Mouse (Mus musculus) embryo, embryonic 10 days (tissue): ENCODE measurements around the gene Gm12184.
A peak's percentile ranks its signal among the peaks of the same experiment; 100 is the strongest.
"Not testable (repeated sequence)": the region's sequence is repeated elsewhere in the genome, so short reads cannot be mapped to it uniquely, and the experiment has no call there.

ENCODE experiments used
- DNase-seq: peaks from one replicate; pipeline ENCODE4 v3.0.0-alpha.2; 2015; ENCODE audit warnings: low spot score

Gene Gm12184

GRCm38 (mm10) chr11:48822768-48823512 is 3.5 kb downstream of the Gm12184 start:
- no peak for DNase-seq

GRCm38 (mm10) chr11:48821299-48821698 is 5.2 kb downstream of the Gm12184 start:
- not testable (repeated sequence) for DNase-seq

DNA sequence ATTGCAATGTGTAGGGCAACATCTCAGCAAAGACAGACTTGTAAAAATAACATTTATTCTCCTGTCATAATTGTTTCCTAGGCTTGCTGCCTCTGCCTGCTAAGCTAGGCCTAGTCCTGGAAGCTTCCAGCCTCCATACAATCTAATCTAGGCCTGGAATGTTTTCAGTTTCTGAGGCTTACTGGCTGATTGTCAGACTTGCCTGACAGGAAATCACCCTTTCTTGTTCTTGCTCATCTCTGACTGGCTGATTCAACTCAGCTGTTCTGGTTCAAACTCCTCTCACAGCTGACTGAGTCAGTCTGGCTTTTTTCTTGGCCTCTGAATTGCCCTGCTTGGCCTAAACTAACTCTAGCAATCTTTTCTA is 6.2 kb downstream of the Gm12184 start:
- no peak for DNase-seq

DNA sequence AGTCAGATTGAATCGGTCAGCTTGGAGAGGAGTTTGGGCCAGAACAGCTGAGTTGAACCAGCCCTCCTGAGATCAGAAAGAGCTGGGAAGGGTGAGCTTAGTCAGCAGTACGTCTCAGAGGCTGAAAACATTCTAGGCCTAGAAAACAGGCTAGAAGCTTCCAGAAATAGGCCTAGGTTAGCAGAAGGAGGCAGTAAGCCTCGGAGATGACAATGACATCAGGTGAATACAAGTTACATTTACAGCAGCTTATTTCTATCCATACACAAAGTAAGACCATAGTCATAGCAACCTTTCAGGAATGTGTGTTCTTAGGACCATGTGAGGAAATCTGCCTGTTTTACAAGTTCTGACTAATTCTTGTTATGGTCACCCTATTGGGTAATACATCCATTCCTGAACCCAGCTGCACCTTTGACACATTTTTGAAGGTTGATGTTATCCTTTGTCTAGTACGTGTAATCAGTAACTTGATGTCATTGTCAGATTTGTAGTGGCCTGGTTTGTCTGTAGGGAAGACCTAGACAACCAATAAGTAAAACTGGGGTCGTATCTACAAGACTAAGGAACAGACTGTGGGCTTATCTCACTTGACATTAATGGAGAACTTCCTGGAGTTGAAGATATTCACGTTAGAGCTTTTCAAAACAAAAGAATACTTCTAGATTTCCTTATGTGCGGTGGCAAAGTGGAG is 6.7 kb downstream of the Gm12184 start:
- DNase-seq, result no peak

DNA sequence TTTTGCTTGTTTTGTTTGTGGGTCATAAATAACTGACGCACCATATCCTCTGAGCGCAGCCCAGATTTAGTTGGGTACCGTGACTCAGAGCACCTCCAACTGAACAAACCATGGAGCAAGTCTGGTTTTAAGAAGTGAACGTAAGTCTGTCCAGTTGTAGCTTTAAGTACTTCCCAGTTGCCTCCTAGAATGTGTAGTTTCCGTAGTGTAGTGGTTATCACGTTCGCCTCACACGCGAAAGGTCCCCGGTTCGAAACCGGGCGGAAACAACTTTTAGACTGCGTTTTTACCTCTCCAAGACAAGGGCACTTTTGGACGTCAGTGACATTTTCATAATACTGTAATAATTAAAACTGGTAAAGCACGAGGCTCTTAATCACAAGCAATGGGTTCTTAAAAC is 8.1 kb downstream of the Gm12184 start:
- DNase-seq, result peak; percentile 95

DNA sequence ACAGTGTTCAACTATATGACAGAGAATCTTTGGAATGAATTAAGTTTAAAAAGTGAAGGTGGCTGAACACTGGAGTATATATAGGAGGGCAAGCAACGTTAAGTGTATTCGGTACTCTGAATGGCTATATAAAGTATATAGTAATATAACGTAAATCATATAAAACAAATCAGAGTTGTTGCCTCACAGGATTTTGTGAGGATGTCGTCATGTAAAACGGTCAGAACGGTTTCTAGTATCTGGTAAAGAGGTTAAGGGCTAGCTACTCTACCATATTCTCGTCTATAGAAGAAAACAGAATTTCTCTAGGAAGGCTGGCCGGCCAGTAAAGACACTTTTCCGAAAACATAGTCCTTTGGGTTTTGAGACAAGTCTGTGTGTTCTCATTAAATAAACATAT is 8.7 kb downstream of the Gm12184 start:
- no peak for DNase-seq

DNA sequence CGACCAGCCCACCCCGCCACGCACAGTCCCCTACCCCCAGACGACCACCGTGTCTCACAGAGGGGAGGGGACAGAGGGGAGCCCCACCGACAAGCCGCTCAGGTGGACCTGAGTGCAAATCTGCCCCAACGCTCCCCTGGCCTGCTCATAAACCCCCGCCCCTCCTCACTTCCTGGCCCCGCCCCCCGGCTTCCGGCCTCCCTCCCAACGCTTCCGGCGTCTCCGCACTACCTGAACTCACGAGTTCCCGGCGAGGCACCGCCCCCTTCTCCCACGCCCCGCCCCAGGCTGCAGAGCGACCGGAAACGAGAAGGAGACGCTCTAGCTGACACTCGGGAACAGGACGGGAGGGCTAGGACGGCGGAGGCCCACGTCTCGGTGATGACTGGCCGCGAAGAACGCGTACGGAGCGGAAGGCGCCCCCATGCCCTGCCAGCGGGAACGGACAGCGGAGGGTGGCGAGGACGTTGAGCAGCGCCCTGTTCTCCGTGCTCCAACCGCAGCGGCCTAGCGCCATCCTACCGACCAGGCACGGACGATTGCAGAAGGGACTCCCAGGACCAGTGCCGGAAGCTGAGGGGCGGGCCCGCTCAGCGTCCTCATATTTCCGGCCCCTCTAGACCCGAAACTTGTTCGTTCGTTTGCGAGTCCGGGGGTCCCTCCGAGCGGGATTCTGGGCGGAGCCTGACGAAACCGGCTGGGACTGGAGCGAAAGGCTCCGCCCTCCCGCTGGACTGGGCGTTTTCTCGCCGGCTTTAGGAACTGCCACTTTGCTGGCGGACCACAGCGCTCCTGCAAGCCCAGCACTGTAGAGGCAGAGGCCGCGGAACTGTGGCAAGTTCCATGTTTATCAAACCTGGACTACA is 9.4 kb downstream of the Gm12184 start, which contains the start of gene Trim41:
Gene Trim41 (minus strand): TSS at position 554 of the 866 bp plus-strand sequence.
- DNase-seq, result peak; percentile 97

GRCm38 (mm10) chr11:48816281-48816781 is 10.1 kb downstream of the Gm12184 start:
- DNase-seq, result peak; percentile 82

GRCm38 (mm10) chr11:48815851-48816250 is 10.6 kb downstream of the Gm12184 start:
- DNase-seq, result no peak

- DNase-seq, result no peak
These were observed 12.7 kb downstream of the Gm12184 start for GRCm38 (mm10) chr11:48813782-48814181.

GRCm38 (mm10) chr11:48810142-48810541 is 16.3 kb downstream of the Gm12184 start:
- no peak for DNase-seq

- no peak for DNase-seq
These were observed 17.0 kb downstream of the Gm12184 start for GRCm38 (mm10) chr11:48809434-48809830.

DNA sequence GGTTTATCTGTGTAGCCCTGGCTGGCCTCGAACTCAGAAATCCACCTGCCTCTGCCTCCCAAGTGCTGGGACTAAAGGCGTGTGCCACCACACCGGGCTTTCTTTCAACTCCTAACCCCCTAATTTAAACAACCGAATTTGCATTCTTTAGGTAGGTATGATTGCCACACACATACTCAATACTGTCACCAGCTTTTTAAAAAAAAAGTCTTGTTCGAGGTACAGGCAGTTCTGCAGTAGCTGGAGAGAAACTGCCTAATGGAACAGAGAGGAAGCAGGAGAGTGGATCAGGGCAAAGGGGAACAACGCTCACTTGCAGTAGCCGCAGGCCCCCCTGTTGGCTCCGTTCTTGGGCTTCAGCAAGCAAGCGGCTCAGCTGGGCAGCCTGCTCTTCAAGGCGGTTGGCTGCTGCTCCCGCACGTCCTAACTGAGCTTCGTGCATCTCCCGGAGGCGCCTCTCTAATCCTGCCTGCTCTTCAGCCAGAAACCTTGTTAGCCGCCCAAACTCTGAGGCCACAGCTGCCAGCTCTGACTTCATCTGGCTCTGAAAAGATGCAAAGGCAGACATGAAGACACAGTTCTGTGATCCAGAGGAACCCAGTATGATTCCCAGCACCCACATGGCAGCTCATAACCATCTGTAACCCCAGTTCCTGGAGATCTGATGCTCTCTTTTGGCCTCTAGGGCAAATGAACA is 17.6 kb downstream of the Gm12184 start:
- no peak for DNase-seq

- DNase-seq, result no peak
These were observed 18.2 kb downstream of the Gm12184 start for GRCm38 (mm10) chr11:48808304-48808646.

DNA sequence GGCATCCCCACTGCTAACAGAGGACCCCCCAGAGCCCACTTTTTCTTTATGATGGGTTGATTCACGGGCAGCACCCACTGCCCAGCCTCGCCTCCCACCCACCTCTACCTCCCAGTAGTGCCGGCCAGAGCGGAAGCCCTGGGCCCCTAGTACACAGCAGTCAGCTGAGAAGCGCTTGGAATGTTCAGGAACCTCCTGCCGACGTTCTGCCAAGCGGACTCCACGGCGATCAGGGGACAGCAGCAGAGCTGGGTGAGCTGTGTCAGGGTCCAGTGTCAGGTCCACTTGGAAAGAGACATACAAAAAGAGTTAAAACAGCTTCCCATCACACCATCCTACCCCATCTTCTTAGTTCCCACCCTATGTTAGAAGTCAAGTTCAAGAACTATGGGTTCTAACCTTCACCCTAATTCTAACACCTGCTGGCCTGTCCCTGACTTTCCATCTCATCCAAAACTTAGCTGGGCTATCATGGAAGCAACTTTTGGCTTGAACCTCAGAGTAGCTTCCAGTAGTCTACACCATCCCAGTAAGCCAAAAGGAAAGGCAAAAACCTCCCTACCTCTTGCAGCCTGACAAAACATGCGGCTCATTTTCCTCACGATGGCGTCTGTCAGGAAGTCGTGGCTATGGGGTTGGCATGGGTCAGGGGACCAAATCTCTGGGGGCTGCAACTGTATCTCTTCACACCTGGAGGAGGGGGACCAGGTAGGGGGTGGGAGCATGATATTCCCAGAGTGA is 18.7 kb downstream of the Gm12184 start:
- DNase-seq, result no peak

GRCm38 (mm10) chr11:48806856-48807562 is 19.4 kb downstream of the Gm12184 start:
- peak; percentile 56 for DNase-seq

DNA sequence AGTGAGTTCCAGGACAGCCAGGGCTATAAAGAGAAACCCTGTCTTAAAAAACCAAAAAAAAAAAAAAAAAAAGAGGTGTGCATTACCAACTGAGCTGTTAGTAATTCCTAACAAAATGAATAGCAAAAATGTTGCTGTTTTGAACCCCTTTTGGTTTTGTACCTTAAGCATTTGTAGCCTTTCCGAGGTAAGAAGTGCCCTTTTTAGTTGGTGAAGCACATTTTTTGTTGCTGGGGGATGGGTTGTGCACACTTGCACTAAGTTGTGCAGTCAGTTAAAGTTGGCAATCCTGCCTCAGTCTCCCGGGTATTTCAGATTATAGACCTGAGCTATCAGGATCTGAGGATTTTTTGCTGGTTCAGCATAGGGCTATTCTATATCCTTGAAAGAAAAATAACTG is 21.5 kb downstream of the Gm12184 start:
- no peak for DNase-seq

DNA sequence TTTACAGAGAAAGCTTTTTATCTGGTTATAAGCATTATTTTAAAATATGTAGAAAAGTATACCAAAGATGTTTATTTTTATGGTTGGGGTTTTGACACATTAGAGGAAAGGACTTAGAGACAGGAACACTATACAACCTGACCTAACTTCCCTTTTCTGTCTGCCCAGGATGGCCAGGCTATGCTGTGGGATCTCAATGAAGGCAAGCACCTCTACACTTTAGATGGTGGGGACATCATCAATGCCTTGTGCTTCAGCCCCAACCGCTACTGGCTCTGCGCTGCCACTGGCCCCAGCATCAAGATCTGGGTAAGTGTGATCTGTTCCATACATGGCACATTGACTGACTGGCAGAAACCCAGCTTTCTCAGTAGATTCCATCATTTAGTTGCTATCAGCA is 22.5 kb downstream of the Gm12184 start:
- DNase-seq, result no peak

- DNase-seq, result no peak
These were observed 24.4 kb downstream of the Gm12184 start for GRCm38 (mm10) chr11:48801831-48802772.
